Mouse (Mus musculus): ENCODE data around the gene Arhgap4.

Gene Arhgap4

GRCm38 (mm10) chrX:73921823-73922549, at the start of gene Arhgap4, which contains the start of gene Naa10:
Arhgap4 (minus strand) TSS chrX:73921870.
Naa10 (minus strand) TSS chrX:73921944.
- DNase-seq (ENCODE audit: low read depth) = peak; percentile 89

GRCm38 (mm10) chrX:73970781-73971180, 49.1 kb upstream of the Arhgap4 start:
- DNase-seq (ENCODE audit: low read depth) = no peak

DNA sequence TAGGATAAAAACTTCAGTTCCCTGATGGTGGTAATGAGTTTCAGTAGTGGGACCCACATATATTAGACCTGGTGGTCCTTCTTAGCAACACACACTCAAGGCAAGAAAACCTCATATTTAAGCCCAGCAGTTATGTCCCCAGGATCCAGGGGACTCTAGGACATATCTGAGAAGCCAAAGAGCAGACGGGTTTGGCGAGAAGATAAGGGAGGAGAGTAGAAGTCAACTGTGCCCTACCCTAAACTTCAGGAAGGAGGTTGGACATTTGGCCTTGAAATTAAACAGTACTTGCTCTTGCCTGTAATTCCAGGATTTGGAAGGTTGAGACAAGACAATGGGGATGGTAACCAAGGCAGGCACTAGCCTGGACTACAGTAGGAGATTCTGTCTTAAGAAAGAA, 48.1 kb upstream of the Arhgap4 start:
- DNase-seq (ENCODE audit: low read depth) = no peak

GRCm38 (mm10) chrX:73969167-73969566, 47.5 kb upstream of the Arhgap4 start:
- DNase-seq (ENCODE audit: low read depth) = no peak

GRCm38 (mm10) chrX:73967177-73968075, 45.8 kb upstream of the Arhgap4 start:
- DNase-seq (ENCODE audit: low read depth) = peak; percentile 92

DNA sequence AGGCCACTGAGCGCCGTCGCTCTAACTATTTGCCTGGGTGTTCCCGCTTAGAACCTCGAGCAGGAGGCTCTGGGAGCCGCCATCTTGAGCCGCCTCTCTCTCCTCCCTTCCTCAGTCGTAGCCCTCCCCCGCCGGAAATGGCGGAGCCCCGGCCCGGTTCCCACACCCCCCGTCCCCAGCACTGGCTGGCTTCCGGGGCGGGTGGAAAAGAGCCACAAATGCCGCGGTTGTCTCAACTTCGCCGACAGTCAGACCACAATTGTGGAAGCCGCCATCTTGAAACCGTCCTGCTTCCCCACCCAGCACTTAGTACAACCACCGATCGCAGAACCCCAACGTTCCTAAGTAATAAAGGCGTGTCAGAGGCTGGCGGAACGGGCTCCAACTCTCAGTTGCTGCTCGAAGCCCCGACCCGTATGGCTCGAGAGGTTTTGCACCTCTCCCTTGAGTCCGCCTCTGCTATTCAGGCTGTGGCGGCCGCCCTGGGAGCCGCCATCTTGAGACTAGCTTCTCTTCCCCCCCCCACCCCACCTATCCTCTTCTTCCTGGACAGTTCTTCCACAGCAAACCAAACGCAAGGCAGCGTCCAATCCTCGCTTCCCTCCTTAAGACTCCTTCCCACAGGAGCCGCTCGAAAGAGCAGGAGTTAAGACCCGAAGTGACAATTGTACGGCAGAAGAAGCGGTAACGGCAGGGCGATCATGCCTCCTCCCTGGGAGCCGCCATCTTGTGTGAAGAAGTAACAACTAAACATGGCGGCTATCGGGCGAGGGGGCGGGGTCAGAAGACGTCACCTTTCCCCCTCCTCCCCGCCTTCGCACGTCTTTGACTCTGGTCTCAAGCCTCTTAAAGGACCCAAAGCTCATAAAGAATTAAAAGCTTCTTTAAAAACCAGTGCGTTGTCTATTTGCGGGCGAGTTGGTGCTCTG, 44.8 kb upstream of the Arhgap4 start, which contains the start of gene Hcfc1:
Gene Hcfc1, minus strand, starts transcription at position 110 of the 929 bp plus-strand sequence.
- DNase-seq (ENCODE audit: low read depth) = peak; percentile 91

- no peak for DNase-seq (ENCODE audit: low read depth)
Measured at GRCm38 (mm10) chrX:73965307-73965706, 43.6 kb upstream of the Arhgap4 start.

DNA sequence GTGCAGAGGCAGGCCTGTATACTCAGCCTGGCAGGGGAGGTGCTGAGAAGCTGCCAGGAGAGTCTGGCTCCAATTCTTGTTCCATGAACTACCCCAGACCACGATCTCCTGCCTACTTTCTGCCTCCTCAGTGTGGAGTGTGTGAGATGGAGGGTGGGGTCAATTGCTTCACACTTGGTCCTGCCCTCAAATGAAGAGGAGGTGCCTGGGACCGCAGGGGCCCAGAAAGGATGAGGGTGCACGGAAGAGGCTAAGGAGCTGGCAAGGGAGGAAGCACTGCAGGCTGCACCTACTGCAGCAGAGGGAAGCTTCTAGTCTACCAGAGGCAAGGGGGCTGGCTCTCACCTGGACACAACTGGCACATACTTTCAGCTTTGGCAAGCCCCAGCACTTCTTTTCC, 42.7 kb upstream of the Arhgap4 start:
- DNase-seq (ENCODE audit: low read depth) = peak; percentile 65

- no peak for DNase-seq (ENCODE audit: low read depth)
Measured at GRCm38 (mm10) chrX:73954988-73955387, 33.3 kb upstream of the Arhgap4 start.

- no peak for DNase-seq (ENCODE audit: low read depth)
Measured at GRCm38 (mm10) chrX:73952603-73953002, 30.9 kb upstream of the Arhgap4 start.

GRCm38 (mm10) chrX:73949341-73949740, 27.7 kb upstream of the Arhgap4 start:
- no peak for DNase-seq (ENCODE audit: low read depth)

DNA sequence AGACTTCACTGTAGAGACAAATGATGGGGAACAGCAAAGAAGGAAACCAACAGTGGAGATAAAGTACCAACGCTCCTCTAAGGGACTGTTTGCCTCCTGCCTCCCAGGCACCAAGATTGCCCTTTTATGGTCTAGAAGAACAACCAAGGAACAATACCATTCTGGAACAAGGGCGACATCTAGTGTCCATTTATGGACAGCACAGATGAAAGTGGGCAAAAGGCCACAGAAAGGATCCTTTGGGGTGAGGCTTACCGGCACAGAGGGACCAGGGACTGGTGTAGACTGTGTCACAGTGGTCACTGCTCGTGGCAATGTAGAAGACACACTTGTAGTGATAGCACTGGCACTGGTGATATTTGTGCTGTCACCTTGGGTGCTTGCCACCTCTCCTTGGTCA, 27.0 kb upstream of the Arhgap4 start:
- DNase-seq (ENCODE audit: low read depth) = peak; percentile 81

GRCm38 (mm10) chrX:73946896-73947295, 25.2 kb upstream of the Arhgap4 start:
- DNase-seq (ENCODE audit: low read depth) = no peak

- DNase-seq (ENCODE audit: low read depth) = no peak
Measured at GRCm38 (mm10) chrX:73942294-73942693, 20.6 kb upstream of the Arhgap4 start.

DNA sequence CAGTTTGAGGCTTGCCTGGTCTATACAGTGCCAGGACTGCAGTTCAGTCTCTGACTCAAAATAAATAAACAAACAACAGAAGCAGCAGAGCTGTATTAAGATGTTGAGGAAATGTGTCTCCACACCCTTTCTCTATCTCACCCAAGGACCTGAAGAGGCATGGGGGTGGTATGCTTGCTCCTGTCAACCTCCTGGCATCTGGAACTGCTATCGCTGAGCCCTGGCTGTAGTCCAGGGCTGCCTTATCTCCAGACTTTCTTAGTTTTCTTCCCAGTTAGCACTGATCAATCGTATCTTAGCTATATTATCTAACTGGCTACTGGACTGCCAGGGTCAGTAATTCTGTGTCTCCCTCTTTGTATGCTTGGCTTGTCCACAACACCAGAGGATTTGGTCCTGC, 20.2 kb upstream of the Arhgap4 start:
- no peak for DNase-seq (ENCODE audit: low read depth)

DNA sequence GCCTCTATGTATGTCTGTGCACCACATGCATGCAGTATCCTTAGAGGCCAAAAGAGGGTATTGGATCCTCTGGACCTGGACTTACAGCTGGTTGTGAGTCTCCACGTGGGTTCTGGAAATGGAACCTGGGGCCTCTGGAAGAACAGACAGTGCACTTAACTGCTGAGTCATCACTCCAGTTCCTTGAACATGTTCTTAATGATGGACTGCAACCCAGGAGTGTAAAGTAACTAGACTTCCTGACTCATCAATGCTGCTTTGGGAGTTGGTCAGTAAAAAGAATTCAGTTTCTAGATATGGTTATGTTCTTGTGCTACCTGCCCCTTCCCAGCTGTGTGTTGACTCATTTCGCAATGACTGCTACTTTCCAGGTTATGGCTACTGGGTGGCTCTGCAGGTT, 10.2 kb upstream of the Arhgap4 start:
- peak; percentile 41 for DNase-seq (ENCODE audit: low read depth)

- peak; percentile 76 for DNase-seq (ENCODE audit: low read depth)
Measured at GRCm38 (mm10) chrX:73930402-73931062, 8.9 kb upstream of the Arhgap4 start, which contains the start of gene Renbp. Renbp (minus strand) TSS chrX:73930850.

GRCm38 (mm10) chrX:73922550-73922882, 846 bp upstream of the Arhgap4 start:
- DNase-seq (ENCODE audit: low read depth) = no peak

DNA sequence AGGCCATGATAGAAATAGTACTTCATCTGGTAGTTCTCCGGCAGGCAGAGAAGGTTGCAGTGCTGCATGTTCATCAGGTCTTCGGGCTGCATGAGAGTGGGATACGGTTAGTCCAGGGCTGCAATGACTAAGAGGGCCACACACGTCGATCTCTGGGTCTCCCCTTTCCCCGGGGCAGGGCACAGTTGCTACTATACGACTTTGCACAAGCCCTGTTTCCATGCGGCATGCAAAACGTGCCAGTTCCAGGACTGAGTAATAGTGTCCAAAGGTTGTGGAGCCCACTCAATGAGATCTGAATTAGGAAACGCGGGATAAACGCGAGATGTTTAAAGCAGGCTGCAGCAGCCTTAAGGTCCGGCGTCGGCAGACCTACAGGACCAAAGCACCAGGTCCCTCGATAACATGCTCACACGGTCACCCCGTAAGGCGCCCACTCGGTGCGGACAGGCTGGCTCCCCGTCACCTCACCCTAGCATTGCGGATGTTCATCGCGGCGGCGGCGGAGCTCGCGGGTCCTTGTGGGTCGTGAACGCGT, 316 bp downstream of the Arhgap4 start:
- no peak for DNase-seq (ENCODE audit: low read depth)

DNA sequence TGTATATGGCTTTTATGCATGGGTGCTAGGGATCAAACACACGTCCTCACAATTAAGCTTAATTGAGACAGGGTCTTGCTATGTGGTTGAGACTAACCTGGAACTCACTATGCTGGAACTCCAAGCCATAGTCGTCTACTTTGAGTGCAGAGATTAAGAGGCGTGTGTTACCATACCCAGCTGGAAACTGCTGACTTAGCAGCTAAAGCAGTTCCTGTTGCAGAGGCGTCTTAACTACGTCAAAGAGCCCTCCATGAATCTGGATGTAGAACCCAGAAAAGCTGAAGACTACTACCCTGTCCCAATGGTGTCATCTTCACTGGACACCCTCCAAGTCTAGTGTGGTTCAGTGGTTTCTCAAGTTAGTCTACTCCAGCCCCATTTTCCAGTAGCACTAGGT, 3.0 kb downstream of the Arhgap4 start:
- DNase-seq (ENCODE audit: low read depth) = no peak

DNA sequence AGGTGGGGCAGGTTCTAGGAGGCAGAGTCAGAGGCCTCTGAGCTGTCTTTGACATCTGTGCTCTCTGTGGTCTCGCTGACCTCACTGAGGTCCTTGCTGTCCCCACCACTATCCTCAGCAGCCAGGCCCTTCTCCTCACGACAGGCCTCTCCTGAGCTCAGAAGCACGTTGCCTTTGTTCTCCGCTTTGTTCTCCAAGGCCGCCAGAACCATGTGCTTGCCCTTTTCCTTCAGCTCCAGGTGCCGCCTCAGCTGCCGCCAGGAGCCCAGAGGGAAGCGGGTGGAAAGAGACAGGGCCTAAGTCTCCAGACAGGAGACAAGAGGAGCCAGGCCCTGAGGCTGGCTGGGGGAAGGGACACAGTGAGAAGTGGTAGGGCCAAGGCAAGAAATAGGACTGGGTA, 4.7 kb downstream of the Arhgap4 start:
- no peak for DNase-seq (ENCODE audit: low read depth)

All from NIH3T3 (cell line).